Mouse (Mus musculus): ENCODE measurements at regions not wholly inside any gene's neighbourhood (a gene's known extent, or its start where the extent isn't known, plus 50 kb on each side); places are given as distances from the start of the nearest gene placed in this dataset.

DNA sequence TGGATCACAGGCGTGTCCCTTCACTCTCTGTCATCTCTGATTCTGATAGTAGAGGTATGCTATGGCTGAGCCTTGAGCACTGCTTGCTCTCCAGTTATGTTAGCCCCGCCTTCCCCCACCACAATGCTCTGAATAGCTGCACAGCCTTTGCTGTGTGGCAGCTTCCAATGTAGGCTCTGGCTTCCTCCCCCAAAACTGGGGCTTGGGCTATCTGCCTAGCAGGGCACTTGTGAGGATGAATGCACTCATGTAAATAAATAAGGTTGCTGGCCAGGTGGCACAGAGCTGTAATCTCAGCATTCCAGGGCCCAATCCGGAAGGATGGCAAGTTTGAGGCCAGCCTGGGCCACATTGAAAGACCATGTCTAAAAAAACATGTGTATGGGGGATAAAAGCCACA, 103.6 kb upstream of the Sdk1 start:
- peak in 1 of 2 experiments; percentile 10 for DNase-seq (ENCODE audit: low spot score in 2 of 2)

DNA sequence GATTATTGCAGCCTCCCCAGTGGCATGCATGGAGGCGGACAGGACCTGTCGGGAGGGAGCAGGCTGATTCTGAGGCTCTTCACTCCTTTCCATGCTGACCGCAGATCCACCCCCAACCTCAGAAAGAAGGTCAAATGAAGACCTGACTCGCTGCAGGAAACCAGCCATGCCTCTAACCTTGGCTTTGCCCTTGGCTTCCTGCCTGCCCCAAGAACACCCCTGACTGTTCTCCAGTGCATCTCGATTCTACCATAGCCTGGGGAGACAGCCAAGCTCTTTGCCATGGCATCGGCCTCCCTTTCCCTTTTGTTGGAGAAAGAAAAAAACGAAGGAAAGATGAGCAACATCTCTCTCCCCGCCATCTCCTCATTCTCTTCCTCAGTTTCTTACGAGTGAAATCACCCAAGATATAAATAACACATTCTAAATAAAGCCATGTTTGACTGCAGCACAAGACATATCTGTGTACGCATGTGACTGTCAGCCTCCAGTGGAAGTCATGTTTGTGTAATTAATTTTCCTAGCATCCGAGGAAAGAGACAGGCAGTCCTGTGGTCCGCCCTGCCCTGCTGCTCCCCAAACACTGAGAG, 102.4 kb upstream of the Sdk1 start:
- DNase-seq (ENCODE audit: low spot score in 2 of 2), result peak in 1 of 2 experiments; percentile 19

DNA sequence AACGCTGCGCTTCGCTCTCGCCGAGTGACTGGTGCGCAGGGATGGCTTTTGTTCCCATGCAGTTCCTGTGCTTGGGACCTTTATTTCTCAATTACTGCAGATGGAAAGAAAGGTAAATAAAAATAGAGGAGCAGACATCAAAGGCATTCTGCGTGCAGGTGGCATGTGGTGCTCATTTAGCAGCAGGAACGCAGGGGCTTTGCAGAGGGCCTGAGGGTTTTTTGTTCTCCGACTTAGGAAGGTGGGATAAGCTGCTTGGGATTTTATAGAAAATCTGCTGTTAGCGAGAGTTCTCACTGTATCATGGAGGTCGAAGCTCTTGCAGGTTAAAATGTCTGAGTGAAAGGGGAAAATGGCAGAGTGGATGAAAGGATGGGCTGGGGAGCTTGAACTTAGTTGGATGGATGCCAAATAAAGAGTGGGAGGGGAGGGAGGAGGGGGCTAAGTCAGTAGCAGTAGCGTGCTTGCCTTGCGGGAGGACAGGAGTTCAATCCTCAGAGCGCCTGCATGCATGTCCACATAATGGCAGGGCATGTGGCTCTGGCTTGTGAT, 101.9 kb upstream of the Sdk1 start:
- DNase-seq (ENCODE audit: low spot score in 2 of 2), result peak in 1 of 2 experiments; percentile 8

DNA sequence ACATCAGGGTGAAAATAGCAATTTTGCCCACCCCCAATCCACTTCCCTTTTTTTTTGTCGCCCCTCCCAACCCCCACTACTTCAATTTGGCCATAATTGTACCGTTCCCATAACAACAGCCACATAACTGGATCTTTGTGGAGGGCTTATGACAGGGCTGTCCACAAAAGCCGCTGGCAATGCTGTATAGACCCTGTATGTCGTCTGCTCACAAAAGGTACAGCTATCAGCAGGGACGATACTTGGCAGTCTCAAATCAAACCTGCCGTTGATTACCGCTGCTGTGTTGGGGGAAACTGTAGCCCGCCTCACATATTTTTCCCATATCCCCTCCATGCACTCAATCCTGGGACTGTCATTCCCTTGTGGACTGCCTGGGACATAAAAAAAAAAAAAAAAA, 80.9 kb upstream of the Sdk1 start:
- DNase-seq (ENCODE audit: low spot score in 2 of 2), result no peak

DNA sequence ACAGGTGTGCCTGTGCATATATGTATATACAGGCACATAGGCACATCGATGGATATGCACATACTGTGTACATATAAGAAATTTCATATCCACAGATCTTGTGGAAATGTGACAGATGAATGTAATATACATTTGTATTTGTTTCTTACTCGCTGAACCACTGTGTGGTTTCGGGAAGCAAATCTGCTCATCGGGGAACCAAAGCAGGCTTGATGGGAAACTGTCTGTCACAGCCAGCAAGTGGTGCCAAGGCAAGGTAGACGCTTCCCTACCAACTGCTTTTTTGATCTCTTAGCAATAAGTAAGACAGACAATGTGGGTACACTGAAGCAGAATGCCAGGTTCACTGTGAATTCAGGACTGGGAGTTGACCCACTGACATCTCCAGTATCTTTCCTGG, 80.3 kb upstream of the Sdk1 start:
- DNase-seq (ENCODE audit: low spot score in 2 of 2), result no peak

DNA sequence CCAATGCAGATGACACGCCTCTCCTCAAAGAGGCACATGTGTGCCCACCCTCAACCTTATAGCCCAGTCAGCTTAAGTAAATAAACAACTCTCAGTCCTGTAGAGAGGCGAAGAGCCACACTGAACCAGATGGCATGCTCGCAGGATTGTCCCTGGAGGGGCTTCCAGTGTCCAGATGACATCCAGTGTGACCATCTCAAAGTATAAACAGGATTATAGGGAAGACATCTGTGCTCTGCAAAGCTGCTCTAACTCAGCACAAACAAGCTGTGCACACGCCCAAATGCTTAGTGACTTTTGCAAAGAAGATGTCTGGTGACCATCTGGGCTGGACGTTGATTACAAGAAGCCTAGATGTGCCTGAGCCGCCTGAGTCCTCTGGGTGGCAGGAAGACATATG, 58.8 kb upstream of the Sdk1 start:
- no peak for DNase-seq (ENCODE audit: low spot score in 2 of 2)

DNA sequence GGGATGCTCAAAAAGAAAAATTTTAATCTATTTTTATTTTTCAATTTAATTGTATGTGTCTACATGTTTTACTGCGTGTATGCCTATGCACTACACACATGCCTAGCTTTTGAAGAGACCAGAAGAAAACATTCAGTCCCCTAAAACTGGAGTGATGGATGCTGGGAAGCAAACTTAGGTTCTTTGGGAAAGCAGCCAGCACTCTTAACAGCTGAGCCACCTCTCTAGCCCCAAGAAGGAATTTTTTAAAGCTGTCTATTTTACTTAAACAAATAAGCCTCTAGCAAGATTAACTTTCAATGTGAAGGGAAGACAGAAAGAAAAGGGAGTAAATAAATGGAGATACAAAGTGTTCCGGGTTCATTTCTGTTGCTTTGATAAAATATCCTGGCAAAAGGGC, 52.3 kb upstream of the Sdk1 start:
- DNase-seq (ENCODE audit: low spot score in 2 of 2), result no peak

Small RNAs in the stretch of these regions (microRNA-seq; reads per million reads assigned to microRNA genes)
- gene Gm26113, result 0 reads per million in 2 experiments
